Mouse (Mus musculus) common myeloid progenitor, adult 5-6 weeks (primary cell): ENCODE measurements around the gene Iars2. TPM values are rescaled to one million over a fixed set of nuclear protein-coding genes. Genes with fewer than 3 reads are reported as not detected.
"Not testable (repeated sequence)": the region's sequence is repeated elsewhere in the genome, so short reads cannot be mapped to it uniquely, and the experiment has no call there.

Experiments used
- ATAC-seq: replicated peaks from 2 replicates; pipeline ENCODE4 v1.8.0; 2016; ENCODE audit warnings: low read depth, mild to moderate bottlenecking, moderate TSS enrichment, inconsistent platforms; ENCODE audit not compliant: poor library complexity, severe bottlenecking
- total RNA-seq: library from RNA; stranded (forward); fragments of 200-1000, 187-1606 nt; gene quantifications from 2 replicates; pipeline ENCODE4 v1.2.3, GENCODE M21; 2017

Iars2 gene
- total RNA-seq, 1 experiment from 2014 or later: 60.1 TPM

- ATAC-seq: no peak
Observed at GRCm38 (mm10) chr1:185334136-185334535, 4.9 kb upstream of the Iars2 start.

GRCm38 (mm10) chr1:185333651-185334050 is 4.5 kb upstream of the Iars2 start:
- no peak for ATAC-seq

- peak; percentile 73 for ATAC-seq
Observed at GRCm38 (mm10) chr1:185331983-185332430, 2.8 kb upstream of the Iars2 start, which contains the start of gene Bpnt1. Bpnt1 (plus strand) TSS chr1:185332149.

- ATAC-seq: no peak
Observed at GRCm38 (mm10) chr1:185331364-185331763, 2.2 kb upstream of the Iars2 start.

GRCm38 (mm10) chr1:185329851-185330250 is 655 bp upstream of the Iars2 start:
- ATAC-seq: no peak

GRCm38 (mm10) chr1:185327754-185328345 is 1.3 kb downstream of the Iars2 start:
- ATAC-seq: not testable (repeated sequence)

- ATAC-seq: no peak
Observed at GRCm38 (mm10) chr1:185315846-185316568, 13.2 kb downstream of the Iars2 start.

- ATAC-seq: no peak
Observed at GRCm38 (mm10) chr1:185314546-185314945, 14.7 kb downstream of the Iars2 start.

- ATAC-seq: no peak
Observed at GRCm38 (mm10) chr1:185311949-185312348, 17.2 kb downstream of the Iars2 start.

GRCm38 (mm10) chr1:185308908-185309307 is 20.3 kb downstream of the Iars2 start:
- ATAC-seq: no peak

GRCm38 (mm10) chr1:185308334-185308733 is 20.9 kb downstream of the Iars2 start:
- no peak for ATAC-seq

- ATAC-seq: no peak
Observed at GRCm38 (mm10) chr1:185307645-185308044, 21.6 kb downstream of the Iars2 start.

GRCm38 (mm10) chr1:185306836-185307235 is 22.4 kb downstream of the Iars2 start:
- no peak for ATAC-seq

GRCm38 (mm10) chr1:185302816-185303215 is 26.4 kb downstream of the Iars2 start:
- ATAC-seq: no peak

GRCm38 (mm10) chr1:185298496-185298895 is 30.7 kb downstream of the Iars2 start:
- no peak for ATAC-seq

GRCm38 (mm10) chr1:185296850-185297249 is 32.3 kb downstream of the Iars2 start:
- ATAC-seq: no peak

GRCm38 (mm10) chr1:185292646-185293360 is 36.4 kb downstream of the Iars2 start:
- no peak for ATAC-seq

- ATAC-seq: no peak
Observed at GRCm38 (mm10) chr1:185291336-185291735, 37.9 kb downstream of the Iars2 start.

- ATAC-seq: no peak
Observed at GRCm38 (mm10) chr1:185289231-185289630, 40.0 kb downstream of the Iars2 start.

- ATAC-seq: no peak
Observed at GRCm38 (mm10) chr1:185287066-185287465, 42.1 kb downstream of the Iars2 start.

GRCm38 (mm10) chr1:185285171-185285570 is 44.0 kb downstream of the Iars2 start:
- no peak for ATAC-seq
